Mouse (Mus musculus) heart, postnatal 14 days (tissue): Measurements from ENCODE around the gene Usp43. TPM values are rescaled to one million over a fixed set of nuclear protein-coding genes. Genes with fewer than 3 reads are reported as not detected.

ENCODE experiments used
- DNase-seq, 2 experiments: peaks; one replicate each; pipeline ENCODE4 v3.0.0; 2021 to 2022
- intact Hi-C: fragments of 180-260 bp; cut with DNase I; formaldehyde crosslinking; loops from one replicate; pipeline ENCODE4 v1.15.1; 2025
- total RNA-seq, 2 experiments: library from RNA; stranded (reverse); gene quantifications; 2 replicates each; pipeline ENCODE4 v1.2.3; 2021

Usp43 gene
- total RNA-seq, 2 experiments from 2014 or later, result 3.3 to 3.4 TPM

- no peak for DNase-seq
- intact Hi-C loops, result no loop called here
These were observed 4.8 kb downstream of the Usp43 start for GRCm38 (mm10) chr11:67917126-67917525.

GRCm38 (mm10) chr11:67911074-67911473 lies 10.9 kb downstream of the Usp43 start:
- no peak for DNase-seq
- intact Hi-C loops, result no loop called here

- intact Hi-C loops, result no loop called here
- DNase-seq, result no peak
These were observed 18.2 kb downstream of the Usp43 start for GRCm38 (mm10) chr11:67903756-67904155.

- peak; percentile 81 to 85 for DNase-seq
- intact Hi-C loops, result loop anchor here (2.0 to 10.0 kb wide), 3 partner anchors 26 to 508 kb away; partner anchors contain the start of genes Cfap52, Ntn1, Stx8 and Usp43
These were observed 24.8 kb downstream of the Usp43 start for GRCm38 (mm10) chr11:67897064-67897560.

- DNase-seq, result no peak
- intact Hi-C loops, result loop anchor here (2.0 to 10.0 kb wide), 3 partner anchors 27 to 509 kb away; partner anchors contain the start of genes Cfap52, Ntn1, Stx8 and Usp43
These were observed 26.3 kb downstream of the Usp43 start for GRCm38 (mm10) chr11:67895641-67896040.

- intact Hi-C loops, result no loop called here
- no peak for DNase-seq
These were observed 33.4 kb downstream of the Usp43 start for GRCm38 (mm10) chr11:67888521-67888920.

- intact Hi-C loops, result no loop called here
- DNase-seq, result no peak
These were observed 36.0 kb downstream of the Usp43 start for GRCm38 (mm10) chr11:67885921-67886320.

- intact Hi-C loops, result no loop called here
- DNase-seq, result no peak
These were observed 56.3 kb downstream of the Usp43 start for GRCm38 (mm10) chr11:67865521-67866197.

- intact Hi-C loops, result no loop called here
- DNase-seq, result no peak
These were observed 56.9 kb downstream of the Usp43 start for GRCm38 (mm10) chr11:67865100-67865499.

- DNase-seq, result peak in 1 of 2 experiments; percentile 11
- intact Hi-C loops, result no loop called here
These were observed 60.5 kb downstream of the Usp43 start for GRCm38 (mm10) chr11:67861399-67861838.

- no peak for DNase-seq
- intact Hi-C loops, result no loop called here
These were observed 61.1 kb downstream of the Usp43 start for GRCm38 (mm10) chr11:67860743-67861398.

GRCm38 (mm10) chr11:67858518-67858917 lies 63.4 kb downstream of the Usp43 start:
- intact Hi-C loops, result loop anchor here (5.0 kb wide), 1 partner anchor 101 kb away; no protein-coding TSS in a partner anchor
- no peak for DNase-seq

GRCm38 (mm10) chr11:67855035-67855434 lies 66.9 kb downstream of the Usp43 start:
- DNase-seq, result peak; percentile 49 to 69
- intact Hi-C loops, result loop anchor here (2.0 to 5.0 kb wide), 2 partner anchors 34 to 98 kb away; no protein-coding TSS in a partner anchor

GRCm38 (mm10) chr11:67853996-67854395 lies 68.0 kb downstream of the Usp43 start:
- intact Hi-C loops, result loop anchor here (2.0 kb wide), 1 partner anchor 33 kb away; no protein-coding TSS in a partner anchor
- DNase-seq, result no peak

- intact Hi-C loops, result no loop called here
- no peak for DNase-seq
These were observed 70.2 kb downstream of the Usp43 start for GRCm38 (mm10) chr11:67851770-67852169.

- intact Hi-C loops, result no loop called here
- no peak for DNase-seq
These were observed 76.8 kb downstream of the Usp43 start for GRCm38 (mm10) chr11:67845193-67845592.

GRCm38 (mm10) chr11:67839810-67840209 lies 82.1 kb downstream of the Usp43 start:
- no peak for DNase-seq
- intact Hi-C loops, result no loop called here

GRCm38 (mm10) chr11:67835408-67836078 lies 86.4 kb downstream of the Usp43 start:
- DNase-seq, result no peak
- intact Hi-C loops, result no loop called here

GRCm38 (mm10) chr11:67831820-67832219 lies 90.1 kb downstream of the Usp43 start:
- intact Hi-C loops, result no loop called here
- peak in 1 of 2 experiments; percentile 16 for DNase-seq

GRCm38 (mm10) chr11:67829530-67829929 lies 92.4 kb downstream of the Usp43 start:
- intact Hi-C loops, result no loop called here
- no peak for DNase-seq
